ENCODE assay signal across 8 mouse cellular contexts in genomic region chr14:20393205-20393913, GRCm38 (mm10). TPM values are rescaled to one million over a fixed set of nuclear protein-coding genes. Genes with fewer than 3 reads are reported as not detected.
DNase-seq lines count a peak whose midpoint lies in the region; ATAC-seq and TF ChIP-seq lines count a peak whose summit lies in the region.

Gene Mrps16, minus strand, starts transcription at chr14:20393634.

- no peak for TF ChIP-seq CTCF in E14TG2a.4 (conservative IDR thresholded peaks at IDR 0.05; ENCODE audit: low read length)
- peak; percentile 90 for TF ChIP-seq CTCF in heart, postnatal 0 days (IDR thresholded peaks at IDR 0.05; ENCODE audit: low read depth)
- TF ChIP-seq CTCF in testis, adult 2 months (IDR thresholded peaks at IDR 0.05; ENCODE audit: control insufficient read depth, insufficient read depth, insufficient replicate concordance, low read depth, low read length) = peak; percentile 75

- peak within 1 kb of the TSS; percentile 87 for H3K27ac ChIP-seq in forebrain, embryonic 12.5 days
- H3K27ac ChIP-seq in heart, postnatal 0 days (ENCODE audit: low read depth) = peak within 1 kb of the TSS; percentile 94
- peak within 1 kb of the TSS; percentile 79 for H3K27ac ChIP-seq in liver, embryonic 16.5 days (ENCODE audit: low read length)
- peak within 1 kb of the TSS; percentile 89 for H3K27ac ChIP-seq in neural tube, embryonic 13.5 days (replicated peaks)
- peak within 1 kb of the TSS; percentile 89 for H3K27ac ChIP-seq in testis, adult 2 months (ENCODE audit: control insufficient read depth, insufficient read depth, low read depth, low read length)

- ATAC-seq in forebrain, embryonic 12.5 days (ENCODE audit: low FRiP score) = peak; percentile 97
- peak; percentile 94 for ATAC-seq in heart, postnatal 0 days (ENCODE audit: insufficient read depth, low read depth)
- peak; percentile 97 for ATAC-seq in liver, embryonic 16.5 days (ENCODE audit: low read depth)
- peak; percentile 94 for ATAC-seq in neural tube, embryonic 13.5 days (ENCODE audit: low read depth)

- H3K9me3 ChIP-seq in E14TG2a.4 (ENCODE audit: low read length) = no peaks in the 10 kb centered on the region
- no peaks in the 10 kb centered on the region for H3K9me3 ChIP-seq in forebrain, embryonic 12.5 days
- H3K9me3 ChIP-seq in heart, postnatal 0 days (replicated peaks; ENCODE audit: control insufficient read depth, low read length) = no peaks in the 10 kb centered on the region
- H3K9me3 ChIP-seq in liver, embryonic 16.5 days (replicated peaks; ENCODE audit: control insufficient read depth, low read length) = no peaks in the 10 kb centered on the region
- H3K9me3 ChIP-seq in neural tube, embryonic 13.5 days = no peaks in the 10 kb centered on the region

- peak; percentile 82 for TF ChIP-seq POLR2A in testis, adult 2 months (IDR thresholded peaks at IDR 0.05; ENCODE audit: control insufficient read depth, low read depth, low read length)

- H3K4me3 ChIP-seq in E14TG2a.4 (replicated peaks; ENCODE audit: low read length) = peak within 1 kb of the TSS; percentile 92
- H3K4me3 ChIP-seq in forebrain, embryonic 12.5 days (replicated peaks) = peak within 1 kb of the TSS; percentile 70
- peak within 1 kb of the TSS; percentile 74 for H3K4me3 ChIP-seq in heart, postnatal 0 days (ENCODE audit: low read depth, low read length)
- peak within 1 kb of the TSS; percentile 80 for H3K4me3 ChIP-seq in liver, embryonic 16.5 days (ENCODE audit: low read depth, low read length)
- H3K4me3 ChIP-seq in neural tube, embryonic 13.5 days = peak within 1 kb of the TSS; percentile 78
- peak within 1 kb of the TSS; percentile 90 for H3K4me3 ChIP-seq in testis, adult 2 months (ENCODE audit: control insufficient read depth, low read depth, low read length)

- H3K4me2 ChIP-seq in forebrain, embryonic 12.5 days = peak within 1 kb of the TSS; percentile 63
- peak within 1 kb of the TSS; percentile 54 for H3K4me2 ChIP-seq in heart, postnatal 0 days (ENCODE audit: low read depth, low read length)
- H3K4me2 ChIP-seq in liver, embryonic 16.5 days (ENCODE audit: low read depth, low read length) = peak within 1 kb of the TSS; percentile 90
- H3K4me2 ChIP-seq in neural tube, embryonic 13.5 days = peak within 1 kb of the TSS; percentile 66

- H3K9ac ChIP-seq in forebrain, embryonic 12.5 days = peak within 1 kb of the TSS; percentile 86
- H3K9ac ChIP-seq in heart, postnatal 0 days (replicated peaks; ENCODE audit: low read depth, low read length) = peak within 1 kb of the TSS; percentile 84
- peak within 1 kb of the TSS; percentile 85 for H3K9ac ChIP-seq in liver, embryonic 16.5 days (ENCODE audit: low read depth, low read length)
- peak within 1 kb of the TSS; percentile 88 for H3K9ac ChIP-seq in neural tube, embryonic 13.5 days

- H3K36me3 ChIP-seq in E14TG2a.4 (ENCODE audit: insufficient read depth, low read length) = peaks cover 27% of the 10 kb centered on the region
- H3K36me3 ChIP-seq in forebrain, embryonic 12.5 days (replicated peaks) = peaks cover 5% of the 10 kb centered on the region; the same call in 1 of the 2 replicates
- H3K36me3 ChIP-seq in heart, postnatal 0 days (replicated peaks; ENCODE audit: control insufficient read depth, insufficient read depth, low read length) = peaks cover 13% of the 10 kb centered on the region; the same call in 1 of the 2 replicates
- no peaks in the 10 kb centered on the region for H3K36me3 ChIP-seq in liver, embryonic 16.5 days (ENCODE audit: control insufficient read depth, insufficient read depth)
- peaks cover 19% of the 10 kb centered on the region for H3K36me3 ChIP-seq in neural tube, embryonic 13.5 days
- H3K36me3 ChIP-seq in testis, adult 2 months (ENCODE audit: control insufficient read depth, insufficient read depth, low read length) = no peaks in the 10 kb centered on the region

- H3K27me3 ChIP-seq in E14TG2a.4 (ENCODE audit: insufficient read depth, low read length) = no peaks in the 10 kb centered on the region
- H3K27me3 ChIP-seq in forebrain, embryonic 12.5 days = no peaks in the 10 kb centered on the region
- no peaks in the 10 kb centered on the region for H3K27me3 ChIP-seq in heart, postnatal 0 days (ENCODE audit: control insufficient read depth, insufficient read depth, low read length)
- no peaks in the 10 kb centered on the region for H3K27me3 ChIP-seq in liver, embryonic 16.5 days (ENCODE audit: control insufficient read depth, insufficient read depth, low read depth, low read length)
- H3K27me3 ChIP-seq in neural tube, embryonic 13.5 days = no peaks in the 10 kb centered on the region
- no peaks in the 10 kb centered on the region for H3K27me3 ChIP-seq in testis, adult 2 months (ENCODE audit: control insufficient read depth, insufficient read depth, low read length)

- H3K4me1 ChIP-seq in E14TG2a.4 (replicated peaks; ENCODE audit: low read depth, low read length) = peaks cover 51% of the 10 kb centered on the region
- peaks cover 17% of the 10 kb centered on the region for H3K4me1 ChIP-seq in forebrain, embryonic 12.5 days
- peaks cover 9% of the 10 kb centered on the region for H3K4me1 ChIP-seq in heart, postnatal 0 days (ENCODE audit: control insufficient read depth, insufficient read depth)
- peaks cover 11% of the 10 kb centered on the region for H3K4me1 ChIP-seq in liver, embryonic 16.5 days (ENCODE audit: control insufficient read depth, low read depth, low read length)
- peaks cover 25% of the 10 kb centered on the region for H3K4me1 ChIP-seq in neural tube, embryonic 13.5 days (replicated peaks)
- peaks cover 3% of the 10 kb centered on the region for H3K4me1 ChIP-seq in testis, adult 2 months (ENCODE audit: control insufficient read depth, insufficient read depth, low read length)

- DNase-seq in c-Kit-positive CD71-positive TER-119-positive erythroid progenitor cells, embryonic 14.5 days (ENCODE audit: low spot score) = peak; percentile 96
- peak; percentile 99 for DNase-seq in heart, postnatal 0 days (ENCODE audit: low spot score)
- DNase-seq in kidney, postnatal 4 days = peak; percentile 94 to 98

- TF ChIP-seq EP300 in heart, postnatal 0 days (IDR thresholded peaks at IDR 0.05; ENCODE audit: low read depth) = peak; percentile 48; the same call in 1 of the 2 replicates

- WGBS in forebrain, embryonic 12.5 days = under 1% methylated on average over 66 of the region's 68 CpGs
- WGBS in heart, postnatal 0 days = under 1% methylated on average over 65 of the region's 68 CpGs
- under 1% methylated on average over 68 of the region's 68 CpGs for WGBS in liver, embryonic 16.5 days (ENCODE audit: insufficient replicate concordance)
- under 1% methylated on average over 68 of the region's 68 CpGs for WGBS in neural tube, embryonic 13.5 days

RNA-seq across cellular contexts. Expression of gene Mrps16, which starts in this region (rescaled TPM):
- 59.8 and 60.2 TPM in 2 replicates for polyA plus RNA-seq in forebrain, embryonic 12.5 days (2016; fragmentation: Nextera tagmentation; extraction: Ambion mirVana)
- total RNA-seq in heart, postnatal 0 days (2014; rRNA removed; ENCODE audit: low replicate concordance) = 67.4 and 79.3 TPM in 2 replicates
- polyA plus RNA-seq in heart, postnatal 0 days (2015; fragmentation: Nextera tagmentation; extraction: Ambion mirVana) = 122 and 127 TPM in 2 replicates
- 40.4 and 47.2 TPM in 2 replicates for polyA plus RNA-seq in liver, embryonic 16.5 days (2015; fragmentation: Nextera tagmentation; extraction: Ambion mirVana)
- 67.1 and 70.1 TPM in 2 replicates for polyA plus RNA-seq in neural tube, embryonic 13.5 days (2015; fragmentation: Nextera tagmentation; extraction: Ambion mirVana)
- polyA plus RNA-seq in testis, adult 2 months (2012; rRNA removed) = 14.2 and 14.4 TPM in 2 replicates

Comparison
In these comparisons a context has a peak if more than half of its experiments do, and no peak if none do; other contexts are left out.
1. Peak in every context shown above with its lines: DNase-seq, ATAC-seq, H3K4me3 ChIP-seq and H3K27ac ChIP-seq.